Mouse (Mus musculus) gastrocnemius, adult 2 months (tissue): Measurements from ENCODE around the gene Sim1. TPM values are rescaled to one million over a fixed set of nuclear protein-coding genes. Genes with fewer than 3 reads are reported as not detected.

Experiments used
- DNase-seq: peaks from one replicate; pipeline ENCODE4 v3.0.0; 2022
- H3K27ac ChIP-seq: fragments of 200-600 bp; 2 replicates; pipeline ENCODE4 v1.8.1; 2022; ENCODE audit warnings: mild to moderate bottlenecking
- H3K4me3 ChIP-seq: fragments of 200-600 bp; 2 replicates; pipeline ENCODE4 v1.8.1; 2022; ENCODE audit warnings: mild to moderate bottlenecking, moderate library complexity
- CTCF ChIP-seq: fragments of 200-600 bp; IDR thresholded peaks from 2 replicates; pipeline ENCODE4 v1.8.1; 2022; ENCODE audit warnings: antibody characterized with exemption, mild to moderate bottlenecking, moderate library complexity
- intact Hi-C: fragments of 180-260 bp; cut with DNase I; formaldehyde crosslinking; loops from one replicate; pipeline ENCODE4 v1.15.1; 2025
- total RNA-seq, 2 experiments: library from RNA; stranded (reverse); gene quantifications; 2 replicates each; pipeline ENCODE4 v1.2.3; 2021

Gene Sim1
- total RNA-seq, 2 experiments from 2014 or later: 0.47 TPM; not detected in 1

DNA sequence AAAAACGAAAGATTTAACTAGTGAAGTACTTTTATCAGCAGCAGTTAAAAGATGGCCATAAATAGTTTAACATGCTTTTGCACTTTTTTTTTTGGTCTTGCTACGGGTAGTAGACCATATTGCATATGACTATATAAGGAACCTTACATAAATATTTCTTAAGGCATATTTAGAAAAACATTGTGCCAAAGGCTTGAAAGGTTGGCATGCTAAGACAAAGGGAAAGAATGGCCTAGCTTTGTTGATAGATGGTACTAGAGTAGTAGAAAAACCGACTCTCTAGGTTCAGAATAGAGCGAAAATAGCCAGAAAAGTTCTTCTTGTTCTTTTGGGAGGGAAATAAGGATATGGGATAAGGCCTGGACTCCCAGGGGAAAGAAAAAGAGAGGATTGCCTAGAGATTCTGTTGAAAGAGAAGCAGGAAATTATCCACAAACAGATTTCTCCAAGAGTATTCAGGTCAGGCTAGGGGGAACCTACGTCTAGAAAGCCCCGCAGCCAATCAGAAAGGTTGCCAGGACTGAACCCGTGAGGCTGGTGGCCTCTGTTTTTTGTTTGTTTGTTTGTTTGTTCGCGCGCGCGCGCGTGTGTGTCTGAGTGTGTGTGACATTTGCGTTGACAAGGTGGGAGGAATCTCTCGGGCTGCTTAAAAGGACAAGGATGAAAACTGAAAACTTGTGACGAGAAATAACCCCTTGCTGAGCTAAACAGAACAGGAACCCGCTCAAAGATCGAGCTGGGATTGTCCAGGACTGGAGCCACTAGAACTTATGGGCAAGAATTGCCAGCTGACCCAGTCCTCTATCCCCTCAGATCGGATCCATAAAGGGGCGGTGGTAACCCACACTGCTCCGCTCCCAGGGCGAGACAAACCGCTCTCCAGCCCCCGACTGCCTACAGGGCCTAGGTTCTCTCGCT lies 9.6 kb downstream of the Sim1 start:
- H3K27ac ChIP-seq: no peak overlapping the region
- H3K4me3 ChIP-seq: no peak overlapping the region
- no peak for TF ChIP-seq CTCF
- intact Hi-C loops: no loop called here
- DNase-seq: no peak

DNA sequence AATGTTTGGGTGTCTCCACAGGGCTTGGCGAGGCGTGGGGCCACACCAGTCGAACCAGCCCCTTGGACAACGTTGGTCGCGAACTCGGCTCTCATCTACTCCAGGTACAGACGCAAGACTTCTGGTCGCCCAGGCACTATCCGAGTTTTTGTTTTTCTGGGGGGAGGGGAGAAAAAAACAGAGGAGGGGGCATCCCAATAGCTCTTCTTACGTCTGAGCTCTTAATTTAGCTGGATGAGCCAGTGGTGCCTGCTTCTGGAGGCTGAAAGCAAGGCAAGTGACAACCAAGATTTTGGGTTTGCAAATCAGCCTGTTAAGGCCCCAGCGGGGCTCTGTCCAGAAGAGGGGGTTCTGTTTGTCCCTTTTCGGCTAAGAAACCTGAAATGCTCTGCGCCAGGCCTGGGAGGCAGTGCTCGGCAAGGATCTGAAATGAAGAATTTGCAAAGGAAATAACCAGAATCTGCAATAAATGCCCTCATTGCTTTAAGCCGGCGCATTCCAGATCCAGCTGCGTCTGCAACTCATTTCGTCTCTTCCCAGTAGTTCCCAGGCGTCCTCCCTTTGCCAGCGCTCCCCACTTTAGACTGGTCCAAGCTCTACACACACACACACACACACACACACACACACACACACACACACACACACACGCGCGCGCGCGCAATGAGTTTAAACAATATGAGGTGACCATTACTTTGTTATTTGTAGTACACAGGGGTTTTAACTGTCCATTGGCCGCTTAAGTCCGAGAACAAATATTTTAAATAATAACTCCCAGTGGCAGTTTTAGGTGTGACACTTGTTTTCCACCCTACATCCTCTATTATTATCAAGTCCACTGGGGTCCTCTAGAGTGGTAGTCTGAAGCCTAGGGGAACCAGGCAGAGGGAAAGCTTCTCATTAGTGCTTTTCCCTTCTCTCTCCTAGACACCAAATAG lies 10.5 kb downstream of the Sim1 start:
- DNase-seq: no peak
- Histone ChIP-seq H3K27ac (no peak overlapping the region), H3K4me3 (no peak overlapping the region)
- no peak for TF ChIP-seq CTCF
- intact Hi-C loops: no loop called here

DNA sequence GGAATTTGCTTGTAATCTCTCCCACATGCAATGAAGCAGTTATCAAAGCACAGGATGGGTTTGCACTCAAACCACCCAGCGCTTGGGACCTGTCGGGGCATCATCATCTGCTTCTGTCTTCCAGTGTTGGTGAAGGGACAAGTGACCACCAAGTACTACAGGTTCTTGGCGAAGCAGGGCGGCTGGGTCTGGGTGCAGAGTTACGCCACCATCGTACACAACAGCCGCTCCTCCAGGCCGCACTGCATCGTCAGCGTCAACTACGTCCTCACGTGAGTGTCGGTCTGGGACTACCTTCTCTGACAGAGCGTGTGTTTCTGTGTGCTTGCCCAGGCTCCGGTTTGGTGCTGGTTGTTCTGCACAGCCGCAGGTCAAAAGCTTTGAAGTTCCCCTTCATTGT lies 15.8 kb downstream of the Sim1 start:
- intact Hi-C loops: no loop called here
- Histone ChIP-seq H3K4me3 (peak overlapping the region; percentile 34), H3K27ac (no peak overlapping the region)
- no peak for TF ChIP-seq CTCF
- no peak for DNase-seq

DNA sequence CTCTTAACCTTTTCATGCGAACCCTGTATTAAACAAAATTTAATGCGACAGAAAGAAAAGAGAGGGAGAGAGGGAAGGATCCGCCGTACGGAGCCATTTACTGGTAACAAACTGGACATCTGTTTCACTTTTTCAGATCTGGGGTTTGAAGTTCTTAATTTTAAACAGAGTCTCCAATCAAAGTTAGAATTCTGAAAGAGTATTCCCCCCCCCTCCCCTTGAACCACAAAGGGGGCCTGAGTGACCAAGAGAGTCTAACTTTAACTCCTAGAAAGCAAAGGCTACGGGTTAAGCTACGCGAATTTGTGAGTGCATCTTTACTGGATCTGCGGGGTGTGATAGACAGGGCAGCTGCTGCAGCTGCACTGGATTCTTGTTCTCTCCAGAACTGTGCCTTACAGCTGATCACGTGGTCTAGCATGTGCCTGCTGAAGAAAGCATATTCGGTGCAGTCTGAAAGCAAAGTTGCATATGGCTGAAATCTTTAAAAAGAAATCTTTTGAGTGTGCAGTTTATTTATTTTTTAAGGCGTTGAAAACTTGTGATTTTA lies 16.4 kb downstream of the Sim1 start:
- no peak overlapping the region for H3K27ac ChIP-seq
- no peak for TF ChIP-seq CTCF
- peak overlapping the region; percentile 34 for H3K4me3 ChIP-seq
- no peak for DNase-seq
- intact Hi-C loops: no loop called here

DNA sequence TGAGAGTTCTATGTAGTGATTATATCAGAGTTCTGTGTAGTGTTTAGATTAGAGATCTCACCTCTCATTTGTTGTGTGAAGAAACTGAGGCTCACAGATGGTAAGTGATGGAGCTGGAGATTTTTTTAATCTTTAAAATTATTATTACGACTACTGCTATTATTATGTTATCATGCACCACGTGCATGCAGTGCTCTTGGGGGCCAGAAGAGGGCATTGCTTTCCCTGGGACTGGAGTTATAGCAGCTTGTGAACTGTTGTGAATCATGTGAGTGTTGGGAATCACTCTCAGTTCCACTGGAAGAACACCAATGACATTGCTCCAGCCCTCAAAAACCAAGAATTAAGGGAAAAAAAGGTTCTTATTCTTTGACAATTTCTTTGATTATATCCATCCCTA lies 21.1 kb downstream of the Sim1 start:
- TF ChIP-seq CTCF: peak; percentile 5; the same call in 1 of the 2 replicates
- H3K27ac ChIP-seq: no peak overlapping the region
- no peak overlapping the region for H3K4me3 ChIP-seq
- no peak for DNase-seq
- intact Hi-C loops: no loop called here

DNA sequence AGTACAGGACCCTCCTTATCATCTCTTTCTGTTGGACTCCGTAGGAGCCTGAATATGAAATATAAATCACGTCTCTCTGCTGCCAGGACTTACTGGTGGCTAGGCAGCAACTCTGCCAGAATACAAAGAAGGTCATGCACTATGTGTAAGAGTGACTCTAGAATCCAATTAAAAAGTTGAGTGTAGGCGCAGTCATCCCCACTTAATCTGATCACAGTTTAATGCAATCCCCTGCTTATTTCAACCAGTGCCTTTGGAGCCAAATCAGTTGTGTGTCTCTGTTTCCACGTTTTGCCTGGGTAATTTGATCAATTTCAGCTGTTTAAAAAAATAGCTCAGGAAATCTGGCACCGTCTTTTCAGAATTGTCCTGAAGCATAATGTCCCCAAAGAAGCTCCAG lies 34.7 kb downstream of the Sim1 start:
- no peak for DNase-seq
- Histone ChIP-seq H3K27ac (no peak overlapping the region), H3K4me3 (no peak overlapping the region)
- intact Hi-C loops: no loop called here
- TF ChIP-seq CTCF: no peak

DNA sequence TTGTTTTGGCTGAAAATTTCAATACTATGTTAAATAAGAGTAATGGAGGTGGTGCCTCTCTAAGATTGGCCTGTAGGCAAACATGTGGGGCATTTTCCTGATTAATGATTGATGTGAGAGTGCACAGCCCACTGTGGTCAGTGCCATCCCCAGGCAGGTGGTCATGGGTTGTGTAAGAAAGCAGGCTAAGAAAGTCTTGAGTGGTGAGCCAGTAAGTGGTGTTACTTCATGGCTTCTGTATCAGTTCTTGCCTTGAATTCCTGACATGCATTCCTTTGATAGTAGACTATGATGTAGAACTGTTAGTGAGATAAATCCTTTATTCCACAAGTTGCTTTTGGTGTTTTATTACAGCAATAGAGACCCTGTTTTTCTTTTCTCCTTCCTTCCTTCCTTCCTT lies 41.1 kb downstream of the Sim1 start:
- Histone ChIP-seq H3K4me3 (no peak overlapping the region), H3K27ac (no peak overlapping the region)
- intact Hi-C loops: no loop called here
- DNase-seq: no peak
- no peak for TF ChIP-seq CTCF

DNA sequence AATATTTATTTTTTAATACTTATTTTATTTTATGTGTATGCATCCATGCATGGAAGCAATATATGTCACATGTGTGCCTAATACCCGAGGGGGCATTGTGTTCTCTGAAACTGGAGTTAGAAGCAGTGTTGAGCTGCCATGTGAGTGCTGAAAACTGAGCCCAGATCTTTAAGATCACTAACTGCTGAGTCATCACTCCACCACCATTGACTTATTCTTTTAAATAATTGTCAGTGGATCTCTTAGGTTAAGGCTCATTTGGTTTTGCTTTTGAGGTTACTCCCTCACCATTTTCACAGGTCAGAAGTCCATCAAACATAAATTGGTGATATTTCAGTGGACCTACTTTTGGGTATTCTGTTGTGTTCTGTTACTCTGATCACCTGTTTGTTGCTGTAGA lies 79.1 kb downstream of the Sim1 start:
- Histone ChIP-seq H3K4me3 (no peak overlapping the region), H3K27ac (no peak overlapping the region)
- no peak for DNase-seq
- intact Hi-C loops: no loop called here
- TF ChIP-seq CTCF: no peak

DNA sequence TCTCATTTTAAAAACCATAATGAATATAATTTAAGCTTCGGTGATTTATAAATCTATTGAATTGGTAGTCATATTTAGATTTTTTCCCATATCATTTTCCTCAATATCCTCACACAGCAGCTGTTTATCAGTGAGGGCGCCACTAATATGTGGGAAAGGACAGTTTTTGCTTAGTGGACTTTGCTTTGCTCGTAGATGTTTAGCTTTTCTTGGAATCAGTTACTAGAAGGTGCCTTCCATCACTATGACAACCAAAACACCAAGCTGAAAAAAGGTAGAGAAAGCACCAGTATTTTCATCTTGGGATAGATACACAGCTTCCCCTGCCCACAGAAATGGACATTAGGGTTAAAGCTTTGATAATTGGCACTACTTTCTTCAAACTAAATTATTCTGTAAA lies 87.3 kb downstream of the Sim1 start:
- Histone ChIP-seq H3K27ac (no peak overlapping the region), H3K4me3 (no peak overlapping the region)
- no peak for DNase-seq
- intact Hi-C loops: no loop called here
- TF ChIP-seq CTCF: no peak

DNA sequence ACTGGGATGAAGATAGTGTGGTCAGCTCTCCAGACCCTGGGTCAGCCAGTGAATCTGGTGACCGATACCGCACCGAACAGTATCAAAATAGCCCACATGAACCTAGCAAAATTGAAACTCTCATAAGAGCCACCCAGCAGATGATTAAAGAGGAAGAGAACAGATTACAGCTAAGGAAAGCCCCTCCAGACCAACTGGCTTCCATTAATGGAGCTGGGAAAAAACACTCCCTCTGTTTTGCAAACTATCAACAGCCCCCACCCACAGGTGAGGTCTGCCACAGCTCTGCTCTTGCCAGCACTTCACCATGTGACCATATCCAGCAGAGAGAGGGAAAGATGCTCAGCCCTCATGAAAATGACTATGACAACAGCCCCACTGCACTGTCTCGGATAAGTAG lies 89.1 kb downstream of the Sim1 start:
- DNase-seq: no peak
- no peak for TF ChIP-seq CTCF
- H3K27ac ChIP-seq: no peak overlapping the region
- H3K4me3 ChIP-seq: no peak overlapping the region
- intact Hi-C loops: no loop called here

DNA sequence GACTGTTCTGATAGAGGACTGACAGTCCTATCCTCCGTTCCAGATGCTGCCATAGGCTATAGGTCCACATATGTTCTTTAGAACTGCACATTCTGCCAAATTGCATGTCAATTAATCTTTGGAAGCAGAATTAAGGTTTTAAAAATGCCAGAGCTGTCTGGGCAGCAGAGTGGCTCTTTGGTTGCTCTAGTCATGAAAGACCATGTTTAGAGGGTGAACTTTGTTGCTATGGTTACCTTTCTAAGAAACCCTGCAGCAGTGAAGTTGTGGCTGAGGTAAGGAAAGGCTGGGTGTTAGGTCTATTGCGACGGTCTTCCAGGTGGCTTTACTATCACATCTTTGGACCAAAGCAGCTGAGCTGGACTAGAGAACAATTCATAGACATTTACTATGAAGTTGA lies 113.2 kb downstream of the Sim1 start:
- TF ChIP-seq CTCF: no peak
- H3K27ac ChIP-seq: no peak overlapping the region
- intact Hi-C loops: no loop called here
- no peak for DNase-seq
- no peak overlapping the region for H3K4me3 ChIP-seq

DNA sequence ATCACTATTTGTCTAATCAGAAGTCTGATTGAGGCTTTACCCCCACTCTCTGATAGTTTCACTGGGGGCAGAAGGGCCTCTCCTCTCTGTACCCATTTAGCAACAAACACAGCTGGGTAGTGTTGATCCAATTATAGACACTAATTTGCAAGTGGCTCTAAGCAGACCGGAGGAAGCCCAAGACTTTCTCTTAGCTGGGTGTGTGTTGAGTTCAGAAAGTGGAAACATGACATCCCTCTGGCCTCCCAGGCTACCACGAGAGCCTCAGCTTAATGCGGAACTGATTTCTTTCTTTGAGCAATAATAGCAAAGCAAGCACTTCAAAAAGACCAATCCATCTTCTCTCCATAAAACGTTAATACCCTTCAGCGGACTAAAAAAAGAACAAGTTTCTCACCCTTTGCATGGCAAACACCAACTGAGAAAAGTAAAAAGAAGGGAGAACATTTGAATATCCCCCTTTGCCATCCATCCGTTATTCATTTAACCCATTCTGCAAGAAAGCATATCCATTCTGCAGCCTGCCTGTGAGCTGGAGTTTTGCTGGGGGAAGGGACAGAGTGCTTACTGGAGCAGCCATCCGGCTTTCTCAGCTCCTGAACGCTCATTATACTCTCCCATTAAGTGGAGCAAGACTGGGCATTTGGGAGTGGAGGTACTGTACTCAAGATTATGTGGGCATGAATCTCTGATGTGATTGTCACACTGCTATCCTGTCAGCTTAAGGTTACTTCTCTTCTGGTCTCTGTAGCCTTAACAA lies 117.0 kb downstream of the Sim1 start:
- H3K27ac ChIP-seq: no peak overlapping the region
- no peak overlapping the region for H3K4me3 ChIP-seq
- TF ChIP-seq CTCF: no peak
- intact Hi-C loops: no loop called here
- no peak for DNase-seq
